Mouse (Mus musculus): ENCODE data around the gene Hdac4.

DNA sequence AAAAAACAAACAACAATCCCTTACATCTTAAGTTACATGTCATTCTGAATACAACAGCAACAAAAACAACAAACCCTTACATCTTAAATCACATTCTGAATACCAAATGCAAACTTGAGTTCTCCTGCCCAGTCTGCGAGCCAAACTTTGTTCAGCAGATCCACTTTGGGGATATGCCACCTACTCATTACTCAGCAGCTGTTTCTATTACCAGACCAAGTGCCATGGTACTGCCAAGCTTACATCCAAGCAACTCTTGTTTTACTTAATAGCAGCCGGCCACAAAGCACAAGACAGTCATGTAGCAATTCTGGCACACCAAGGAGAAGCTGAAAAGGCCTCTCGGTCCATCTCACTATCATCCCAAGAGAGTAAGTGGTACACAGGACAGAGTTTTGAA is 138.4 kb downstream of the Hdac4 start:
- TF ChIP-seq CTCF (IDR thresholded peaks at IDR 0.05; ENCODE audit: extremely low read depth, insufficient read depth, insufficient read length, insufficient replicate concordance): no peak
- no peak for TF ChIP-seq POLR2A (IDR thresholded peaks at IDR 0.05; ENCODE audit: low read depth, low read length)
